ENCODE assay signal across 10 mouse cellular contexts in the genomic region with DNA sequence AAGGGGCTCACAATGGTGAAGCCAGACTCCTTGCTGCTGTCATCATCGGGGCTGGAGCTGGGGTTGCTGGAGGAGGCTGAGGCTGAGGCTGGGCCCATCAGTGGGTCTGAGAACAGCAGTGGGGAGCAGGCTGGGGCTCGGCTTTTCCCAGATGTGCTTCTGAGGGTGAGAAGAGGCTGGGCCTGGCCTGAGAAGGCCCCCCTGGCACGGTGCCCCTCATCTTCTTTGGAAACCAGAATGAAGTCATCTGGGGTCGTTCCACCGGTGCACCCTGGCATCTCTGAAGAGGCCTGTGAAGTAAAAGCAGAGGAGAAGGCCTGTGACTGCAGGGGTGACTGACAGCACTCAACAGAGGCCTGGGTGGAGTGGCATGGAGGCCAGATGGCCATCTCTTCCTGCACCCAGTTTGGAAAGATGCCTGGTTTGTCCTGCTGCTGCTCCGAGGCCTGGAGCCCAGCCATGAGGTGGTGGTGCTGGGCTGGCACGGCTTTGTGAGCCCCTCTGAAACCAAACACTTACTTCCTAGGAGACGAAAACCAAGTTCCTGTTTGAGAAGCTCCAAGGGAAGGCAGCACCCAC.
DNase-seq lines count a peak whose midpoint lies in the region; ATAC-seq lines count a peak whose summit lies in the region.
"Had no signal": no experiment of that assay in that cellular context is flagged by ENCODE, and none has a peak within 500 bp of the region (broad histone marks: within the 10 kb centered on the region; RNA-seq: fewer than 3 reads in every experiment).

No protein-coding gene starts in this region.

- no peaks in the 10 kb centered on the region for H3K36me3 ChIP-seq in forebrain, embryonic 10.5 days (replicated peaks)
- no peaks in the 10 kb centered on the region for H3K36me3 ChIP-seq in forebrain, embryonic 11.5 days (ENCODE audit: control insufficient read depth, insufficient read depth, low read length)
- H3K36me3 ChIP-seq in forebrain, embryonic 14.5 days (ENCODE audit: control insufficient read depth, insufficient read depth, low read length) = 0 out of 2 replicates have a peak, but pooled peaks cover 2% of the 10 kb centered on the region
- H3K36me3 ChIP-seq in liver, embryonic 15.5 days (replicated peaks) = no peaks in the 10 kb centered on the region
- H3K36me3 ChIP-seq in kidney, embryonic 14.5 days (ENCODE audit: control insufficient read depth, insufficient read depth, low read length) = no peaks in the 10 kb centered on the region

- DNase-seq in forebrain, embryonic 10.5 days (ENCODE audit: extremely low spot score, low spot score) = no peak
- no peak for DNase-seq in forebrain, embryonic 11.5 days (ENCODE audit: low spot score)
- DNase-seq in MN1 (ENCODE audit: low spot score) = peak; percentile 82
- DNase-seq in forebrain, embryonic 14.5 days (ENCODE audit: low spot score) = peak; percentile 16
- no peak for DNase-seq in urinary bladder, adult 2 months (ENCODE audit: low spot score)
- no peak for DNase-seq in gastrocnemius, postnatal 14 days
- DNase-seq: kidney, adult 2 months had no signal

- 86% methylated on average over 8 of the region's 8 CpGs for whole genome bisulfite sequencing in forebrain, embryonic 10.5 days
- 87% methylated on average over 8 of the region's 8 CpGs for WGBS in forebrain, embryonic 11.5 days
- 59% methylated on average over 8 of the region's 8 CpGs for WGBS in forebrain, embryonic 14.5 days
- 41% methylated on average over 8 of the region's 8 CpGs for WGBS in liver, embryonic 15.5 days (ENCODE audit: insufficient replicate concordance)
- 77% methylated on average over 8 of the region's 8 CpGs for WGBS in kidney, embryonic 14.5 days

- ATAC-seq in forebrain, embryonic 11.5 days (replicated peaks; ENCODE audit: low FRiP score) = no peak
- peak; percentile 35; the same call in 1 of the 2 replicates for ATAC-seq in forebrain, embryonic 14.5 days
- ATAC-seq in liver, embryonic 15.5 days (ENCODE audit: insufficient read depth) = no peak
- no peak for ATAC-seq in kidney, embryonic 14.5 days (ENCODE audit: low FRiP score, low TSS enrichment)

- H3K4me1 ChIP-seq in forebrain, embryonic 10.5 days = peaks cover 6% of the 10 kb centered on the region
- H3K4me1 ChIP-seq in forebrain, embryonic 11.5 days (replicated peaks; ENCODE audit: control insufficient read depth, insufficient read depth, low read length) = no peaks in the 10 kb centered on the region
- H3K4me1 ChIP-seq in forebrain, embryonic 14.5 days (ENCODE audit: control insufficient read depth, insufficient read depth, low read length) = peaks cover 4% of the 10 kb centered on the region; the same call in 1 of the 2 replicates
- H3K4me1 ChIP-seq in liver, embryonic 15.5 days (replicated peaks) = peaks cover 9% of the 10 kb centered on the region; the same call in 1 of the 2 replicates
- H3K4me1 ChIP-seq in kidney, embryonic 14.5 days (ENCODE audit: control insufficient read depth, insufficient read depth, low read length) = no peaks in the 10 kb centered on the region

- H3K9me3 ChIP-seq in forebrain, embryonic 10.5 days = no peaks in the 10 kb centered on the region
- H3K9me3 ChIP-seq in forebrain, embryonic 11.5 days (ENCODE audit: control insufficient read depth, low read length) = no peaks in the 10 kb centered on the region
- H3K9me3 ChIP-seq in forebrain, embryonic 14.5 days (replicated peaks; ENCODE audit: control insufficient read depth, low read length) = no peaks in the 10 kb centered on the region
- H3K9me3 ChIP-seq in liver, embryonic 15.5 days (replicated peaks) = no peaks in the 10 kb centered on the region
- no peaks in the 10 kb centered on the region for H3K9me3 ChIP-seq in kidney, embryonic 14.5 days (ENCODE audit: control insufficient read depth, low read length)

- no peak overlapping the region for H3K4me3 ChIP-seq in forebrain, embryonic 10.5 days
- H3K4me3 ChIP-seq in forebrain, embryonic 11.5 days (ENCODE audit: low read depth, low read length) = no peak overlapping the region
- H3K4me3 ChIP-seq in forebrain, embryonic 14.5 days (ENCODE audit: low read depth, low read length) = no peak overlapping the region
- no peak overlapping the region for H3K4me3 ChIP-seq in liver, embryonic 15.5 days (replicated peaks)
- no peak overlapping the region for H3K4me3 ChIP-seq in kidney, embryonic 14.5 days (ENCODE audit: low read length)
- H3K4me3 ChIP-seq: myocyte had no signal

- intact Hi-C loops in gastrocnemius, postnatal 14 days (cut with DNase I; ENCODE audit: low total_unique reads) = no loop called here

- peak overlapping the region; percentile 51 for H3K27ac ChIP-seq in forebrain, embryonic 10.5 days
- no peak overlapping the region for H3K27ac ChIP-seq in forebrain, embryonic 11.5 days (ENCODE audit: low read depth, low read length)
- peak overlapping the region; percentile 21; the same call in 1 of the 2 replicates for H3K27ac ChIP-seq in forebrain, embryonic 14.5 days (ENCODE audit: low read depth, low read length)
- H3K27ac ChIP-seq in liver, embryonic 15.5 days (replicated peaks) = peak overlapping the region; percentile 7; the same call in 1 of the 2 replicates
- H3K27ac ChIP-seq in kidney, embryonic 14.5 days (ENCODE audit: low read depth, low read length) = no peak overlapping the region

- no peak overlapping the region for H3K4me2 ChIP-seq in forebrain, embryonic 11.5 days (ENCODE audit: low read depth, low read length, severe bottlenecking)
- no peak overlapping the region for H3K4me2 ChIP-seq in forebrain, embryonic 14.5 days (ENCODE audit: low read length)
- no peak overlapping the region for H3K4me2 ChIP-seq in liver, embryonic 15.5 days
- H3K4me2 ChIP-seq in kidney, embryonic 14.5 days (replicated peaks; ENCODE audit: low read depth, low read length) = no peak overlapping the region

- H3K9ac ChIP-seq in forebrain, embryonic 11.5 days (ENCODE audit: low read length) = no peak overlapping the region
- H3K9ac ChIP-seq in forebrain, embryonic 14.5 days (ENCODE audit: low read length) = no peak overlapping the region
- no peak overlapping the region for H3K9ac ChIP-seq in liver, embryonic 15.5 days
- no peak overlapping the region for H3K9ac ChIP-seq in kidney, embryonic 14.5 days (ENCODE audit: low read depth, low read length)

- no peaks in the 10 kb centered on the region for H3K27me3 ChIP-seq in forebrain, embryonic 10.5 days (ENCODE audit: poor library complexity, severe bottlenecking)
- H3K27me3 ChIP-seq in forebrain, embryonic 11.5 days (ENCODE audit: control insufficient read depth, insufficient read depth, low read length) = no peaks in the 10 kb centered on the region
- H3K27me3 ChIP-seq in forebrain, embryonic 14.5 days (replicated peaks; ENCODE audit: control insufficient read depth, insufficient read depth, low read length) = no peaks in the 10 kb centered on the region
- H3K27me3 ChIP-seq in liver, embryonic 15.5 days = no peaks in the 10 kb centered on the region
- H3K27me3 ChIP-seq in kidney, embryonic 14.5 days (ENCODE audit: control insufficient read depth, insufficient read depth, low read length) = no peaks in the 10 kb centered on the region

Comparison
In these comparisons a context has a peak if more than half of its experiments do, and no peak if none do; other contexts are left out.
1. DNase-seq: peak in MN1 (single experiment) and forebrain, embryonic 14.5 days (single experiment); none in forebrain, embryonic 10.5 days (single experiment), forebrain, embryonic 11.5 days (single experiment), urinary bladder, adult 2 months (single experiment) and gastrocnemius, postnatal 14 days (single experiment).
2. H3K27ac ChIP-seq: peak in forebrain, embryonic 10.5 days (single experiment), forebrain, embryonic 14.5 days (single experiment) and liver, embryonic 15.5 days (single experiment); none in forebrain, embryonic 11.5 days (single experiment) and kidney, embryonic 14.5 days (single experiment).